Mouse (Mus musculus) CH12.LX (cell line): ENCODE data around the gene Shtn1. TPM values are rescaled to one million over a fixed set of nuclear protein-coding genes. Genes with fewer than 3 reads are reported as not detected.

Experiments
- DNase-seq: peaks from one replicate; pipeline ENCODE4 v3.0.0-alpha.2; 2013; ENCODE audit errors: extremely low read depth
- H3K27ac ChIP-seq: 2 replicates; pipeline ENCODE4 v1.5.1; 2012; ENCODE audit warnings: low read depth, mild to moderate bottlenecking, control low read depth, moderate library complexity; ENCODE audit not compliant: insufficient read depth
- H3K27me3 ChIP-seq: replicated peaks from 2 replicates; pipeline ENCODE3; 2012; ENCODE audit warnings: inconsistent platforms
- H3K36me3 ChIP-seq, 2 experiments: replicated peaks in 1 of 2; 2 replicates each; pipeline versions ENCODE3 to v1.6.1; 2012; ENCODE audit warnings: inconsistent platforms in 1 of 2, low read length in 1 of 2, mild to moderate bottlenecking in 1 of 2, mixed read lengths in 1 of 2, moderate library complexity in 1 of 2; ENCODE audit not compliant: control insufficient read depth in 1 of 2, insufficient read depth in 1 of 2
- H3K4me1 ChIP-seq, 2 experiments: 2 replicates each; pipeline ENCODE4 v1.6.1; 2012; ENCODE audit warnings: inconsistent platforms in 1 of 2, moderate library complexity in 1 of 2; ENCODE audit not compliant: insufficient read depth in 2 of 2, control insufficient read depth in 1 of 2
- H3K4me2 ChIP-seq: 2 replicates; pipeline ENCODE4 v1.6.1; 2012; ENCODE audit warnings: low read depth, mild to moderate bottlenecking, control low read depth; ENCODE audit not compliant: poor library complexity, insufficient read depth, severe bottlenecking
- H3K4me3 ChIP-seq, 3 experiments: fragments of 150-350 bp in 1 of 3; sonication (generic) in 1 of 3; replicated peaks in 1 of 3; 2 replicates each; pipeline versions ENCODE3 to v1.5.1; 2011 to 2012; ENCODE audit warnings: low read depth in 2 of 3, low read length in 2 of 3, mild to moderate bottlenecking in 2 of 3, moderate library complexity in 2 of 3, control low read depth in 1 of 3, improper control_type of control experiment in 1 of 3, inconsistent platforms in 1 of 3, mixed read lengths in 1 of 3; ENCODE audit not compliant: poor library complexity in 1 of 3
- H3K79me2 ChIP-seq: replicated peaks from 2 replicates; pipeline ENCODE4 v1.6.1; 2012; ENCODE audit warnings: mild to moderate bottlenecking, moderate library complexity; ENCODE audit not compliant: control insufficient read depth, poor library complexity, insufficient read depth, severe bottlenecking; ENCODE audit errors: extremely low read depth
- H3K9ac ChIP-seq: 2 replicates; pipeline ENCODE4 v1.6.1; 2012; ENCODE audit warnings: low read depth, mild to moderate bottlenecking, control low read depth, moderate library complexity; ENCODE audit not compliant: insufficient read depth
- H3K9me3 ChIP-seq: replicated peaks from 2 replicates; pipeline ENCODE3; 2012; ENCODE audit warnings: low read length, inconsistent platforms, mixed read lengths
- BHLHE40 ChIP-seq: IDR thresholded peaks from 2 replicates; pipeline ENCODE4 v1.6.1; 2011; ENCODE audit warnings: mild to moderate bottlenecking, low read depth, low read length, improper control_type of control experiment
- CHD1 ChIP-seq: IDR thresholded peaks from 2 replicates; pipeline ENCODE4 v1.6.1; 2012; ENCODE audit warnings: low read depth, low read length, improper control_type of control experiment, inconsistent platforms
- CHD2 ChIP-seq: IDR thresholded peaks from 2 replicates; pipeline ENCODE4 v1.6.1; 2011; ENCODE audit warnings: low read length, improper control_type of control experiment
- CTCF ChIP-seq, 2 experiments: IDR thresholded peaks in 1 of 2; conservative IDR thresholded peaks in 1 of 2; 2 replicates each; pipeline ENCODE4 v1.5.1; 2011 to 2012; ENCODE audit warnings: low read depth in 2 of 2, low read length in 2 of 2, improper control_type of control experiment in 1 of 2, inconsistent platforms in 1 of 2, mild to moderate bottlenecking in 1 of 2, moderate library complexity in 1 of 2
- E2F4 ChIP-seq: IDR thresholded peaks from 2 replicates; pipeline ENCODE4 v1.6.1; 2011; ENCODE audit warnings: low read depth, low read length, improper control_type of control experiment; ENCODE audit not compliant: insufficient replicate concordance
- ELF1 ChIP-seq: IDR thresholded peaks from 2 replicates; pipeline ENCODE4 v1.6.1; 2014; ENCODE audit warnings: low read depth, mild to moderate bottlenecking, inconsistent platforms, low read length, improper control_type of control experiment
- EP300 ChIP-seq: IDR thresholded peaks from 2 replicates; pipeline ENCODE4 v1.6.1; 2011; ENCODE audit warnings: low read length, improper control_type of control experiment
- GABPA ChIP-seq: IDR thresholded peaks from 2 replicates; pipeline ENCODE4 v1.6.1; 2012; ENCODE audit warnings: low read depth, low read length, improper control_type of control experiment, inconsistent platforms; ENCODE audit not compliant: insufficient replicate concordance
- HCFC1 ChIP-seq: IDR thresholded peaks from 2 replicates; pipeline ENCODE4 v1.6.1; 2012; ENCODE audit warnings: low read depth, mild to moderate bottlenecking, inconsistent platforms, low read length, improper control_type of control experiment
- JUN ChIP-seq: IDR thresholded peaks from 2 replicates; pipeline ENCODE4 v1.6.1; 2011; ENCODE audit warnings: low read depth, mild to moderate bottlenecking, low read length, improper control_type of control experiment, moderate library complexity; ENCODE audit not compliant: insufficient read depth
- JUND ChIP-seq: conservative IDR thresholded peaks from 2 replicates; pipeline ENCODE4 v1.6.1; 2011; ENCODE audit warnings: low read depth, low read length, improper control_type of control experiment
- MAFK ChIP-seq: IDR thresholded peaks from 2 replicates; pipeline ENCODE4 v1.6.1; 2011; ENCODE audit warnings: low read length, improper control_type of control experiment; ENCODE audit not compliant: insufficient replicate concordance
- MAX ChIP-seq: IDR thresholded peaks from 2 replicates; pipeline ENCODE4 v1.6.1; 2011; ENCODE audit warnings: low read length, improper control_type of control experiment
- MXI1 ChIP-seq: IDR thresholded peaks from 2 replicates; pipeline ENCODE4 v1.6.1; 2011; ENCODE audit warnings: mild to moderate bottlenecking, low read depth, low read length, improper control_type of control experiment
- NELFE ChIP-seq: IDR thresholded peaks from 2 replicates; pipeline ENCODE4 v1.6.1; 2011; ENCODE audit warnings: low read depth, low read length, improper control_type of control experiment
- NRF1 ChIP-seq: IDR thresholded peaks from 2 replicates; pipeline ENCODE4 v1.6.1; 2014; ENCODE audit warnings: low read depth, mild to moderate bottlenecking, inconsistent platforms, low read length, improper control_type of control experiment, moderate library complexity
- PAX5 ChIP-seq: IDR thresholded peaks from 2 replicates; pipeline ENCODE4 v1.6.1; 2012; ENCODE audit warnings: low read length, inconsistent platforms, mixed read lengths
- POLR2AphosphoS2 ChIP-seq: IDR thresholded peaks from 2 replicates; pipeline ENCODE4 v1.6.1; 2011; ENCODE audit warnings: low read depth, low read length, improper control_type of control experiment
- RAD21 ChIP-seq: IDR thresholded peaks from 2 replicates; pipeline ENCODE4 v1.6.1; 2011; ENCODE audit warnings: low read depth, mild to moderate bottlenecking, low read length, improper control_type of control experiment, moderate library complexity
- RCOR1 ChIP-seq: conservative IDR thresholded peaks from 2 replicates; pipeline ENCODE4 v1.6.1; 2012; ENCODE audit warnings: low read depth, mild to moderate bottlenecking, inconsistent platforms, low read length, improper control_type of control experiment
- SMC3 ChIP-seq: IDR thresholded peaks from 2 replicates; pipeline ENCODE4 v1.6.1; 2011; ENCODE audit warnings: low read depth, low read length, improper control_type of control experiment
- USF1 ChIP-seq: IDR thresholded peaks from 2 replicates; pipeline ENCODE4 v1.6.1; 2014; ENCODE audit warnings: low read depth, mild to moderate bottlenecking, inconsistent platforms, low read length, improper control_type of control experiment
- ZC3H11A ChIP-seq: IDR thresholded peaks from 2 replicates; pipeline ENCODE4 v1.6.1; 2012; ENCODE audit warnings: low read depth, mild to moderate bottlenecking, inconsistent platforms, low read length, improper control_type of control experiment
- ZKSCAN1 ChIP-seq: IDR thresholded peaks from 2 replicates; pipeline ENCODE4 v1.6.1; 2012; ENCODE audit warnings: low read depth, inconsistent platforms, low read length, improper control_type of control experiment, borderline replicate concordance
- ZMIZ1 ChIP-seq: IDR thresholded peaks from 2 replicates; pipeline ENCODE4 v1.6.1; 2012; ENCODE audit warnings: low read depth, mild to moderate bottlenecking, inconsistent platforms, low read length, improper control_type of control experiment
- dilution Hi-C: fragments of 300-500 bp; cut with MboI; formaldehyde crosslinking; loops from 2 replicates; pipeline ENCODE4 v1.14.3; 2020; ENCODE audit warnings: low sequenced_read_pairs; ENCODE audit not compliant: extremely low pct_unique_long_range_greater_than_20kb, extremely low pct_ligation_motif_present
- in situ Hi-C: fragments of 300-500 bp; cut with MboI; formaldehyde crosslinking; loops from 3 replicates; pipeline ENCODE4 v1.14.3; 2019; ENCODE audit warnings: low sequenced_read_pairs, low pct_ligation_motif_present, low pct_unique_long_range_greater_than_20kb, mixed read lengths
- polyA plus RNA-seq: library from polyadenylated mRNA; unstranded; fragments of >175 nt; gene quantifications from 2 replicates; pipeline ENCODE4 v1.2.1, GENCODE M21; 2012; ENCODE audit warnings: low read depth; ENCODE audit not compliant: insufficient read length
- total RNA-seq, 2 experiments: library from RNA; depleted of rRNA; stranded (reverse); fragments of 300-350 nt in 1 of 2; fragments of >200 nt in 1 of 2; gene quantifications; 2 replicates each; pipeline ENCODE4 v1.2.3; 2012 to 2014

Shtn1 gene
- total and polyA plus RNA-seq, 3 experiments, result 6.4 to 20.9 (median 12.1) TPM

GRCm38 (mm10) chr19:59006577-59007340 lies 69.1 kb downstream of the Shtn1 start:
- Histone ChIP-seq H3K36me3 (peaks cover 14 to 60% of the 10 kb centered on the region in 2 experiments), H3K9me3 (no peaks in the 10 kb centered on the region), H3K9ac (no peak overlapping the region), H3K27me3 (no peaks in the 10 kb centered on the region), H3K4me3 (no peak overlapping the region), H3K27ac (no peak overlapping the region), H3K4me1 (no peaks in the 10 kb centered on the region), H3K79me2 (no peaks in the 10 kb centered on the region), H3K4me2 (no peak overlapping the region)
- dilution Hi-C loops, result no loop called here
- TF ChIP-seq RAD21, result no peak
- no peak for TF ChIP-seq JUND
- no peak for TF ChIP-seq HCFC1
- no peak for TF ChIP-seq NELFE
- in situ Hi-C loops, result no loop called here
- DNase-seq, result no peak

GRCm38 (mm10) chr19:59002827-59003226 lies 73.1 kb downstream of the Shtn1 start:
- TF ChIP-seq MXI1, result no peak
- no peak for TF ChIP-seq BHLHE40
- TF ChIP-seq CHD1, result no peak
- TF ChIP-seq PAX5, result no peak
- TF ChIP-seq SMC3, result no peak
- TF ChIP-seq NELFE, result no peak
- TF ChIP-seq EP300, result no peak
- no peak for TF ChIP-seq JUND
- no peak for TF ChIP-seq ELF1
- no peak for TF ChIP-seq ZKSCAN1
- no peak for TF ChIP-seq ZMIZ1
- in situ Hi-C loops, result no loop called here
- Histone ChIP-seq H3K9me3 (no peaks in the 10 kb centered on the region), H3K27ac (no peak overlapping the region), H3K79me2 (no peaks in the 10 kb centered on the region), H3K4me3 (no peak overlapping the region), H3K4me2 (no peak overlapping the region), H3K4me1 (peaks cover 0 to 8% of the 10 kb centered on the region in 2 experiments; a peak in 2 of 4 replicates), H3K36me3 (peaks cover 13 to 70% of the 10 kb centered on the region in 2 experiments), H3K27me3 (no peaks in the 10 kb centered on the region), H3K9ac (no peak overlapping the region)
- no peak for DNase-seq
- dilution Hi-C loops, result no loop called here

- Histone ChIP-seq H3K4me2 (no peak overlapping the region), H3K36me3 (peaks cover 3 to 39% of the 10 kb centered on the region in 2 experiments), H3K27ac (no peak overlapping the region), H3K4me1 (peaks cover 11 to 51% of the 10 kb centered on the region in 2 experiments), H3K9ac (no peak overlapping the region), H3K27me3 (no peaks in the 10 kb centered on the region), H3K79me2 (no peaks in the 10 kb centered on the region), H3K9me3 (no peaks in the 10 kb centered on the region), H3K4me3 (no peak overlapping the region)
- dilution Hi-C loops, result no loop called here
- in situ Hi-C loops, result no loop called here
- DNase-seq, result no peak
- no peak for TF ChIP-seq CHD2
- TF ChIP-seq HCFC1, result no peak
- no peak for TF ChIP-seq GABPA
- no peak for TF ChIP-seq CTCF (conservative IDR thresholded peaks at IDR 0.05 in 1 of 2, IDR thresholded peaks at IDR 0.05 in 1 of 2; ENCODE audit: low read depth in 2 of 2, low read length in 2 of 2)
- TF ChIP-seq ZMIZ1, result no peak
- no peak for TF ChIP-seq PAX5
- TF ChIP-seq JUN, result no peak
- TF ChIP-seq USF1, result no peak
- no peak for TF ChIP-seq RAD21
- no peak for TF ChIP-seq CHD1
- no peak for TF ChIP-seq SMC3
- no peak for TF ChIP-seq RCOR1
- no peak for TF ChIP-seq POLR2AphosphoS2
- TF ChIP-seq MAX, result no peak
- no peak for TF ChIP-seq NRF1
- no peak for TF ChIP-seq MAFK
- TF ChIP-seq ZC3H11A, result no peak
- TF ChIP-seq E2F4, result no peak
Measured at GRCm38 (mm10) chr19:58981571-58981970, 94.3 kb downstream of the Shtn1 start.
